Mouse (Mus musculus) embryonic fibroblast, embryonic 13.5 days (primary cell): ENCODE data around the gene Mrgpre.

ENCODE experiments used
- CTCF ChIP-seq: IDR thresholded peaks from 2 replicates; pipeline ENCODE4 v1.5.1; 2011; ENCODE audit warnings: mild to moderate bottlenecking, control low read depth, low read length, moderate library complexity, borderline replicate concordance; ENCODE audit not compliant: insufficient read depth
- POLR2A ChIP-seq: IDR thresholded peaks from 2 replicates; pipeline ENCODE4 v1.6.1; 2011; ENCODE audit warnings: low read depth, mild to moderate bottlenecking, control low read depth, low read length, moderate library complexity

- no peak for TF ChIP-seq CTCF
- no peak for TF ChIP-seq POLR2A
Observed at GRCm38 (mm10) chr7:143758956-143759355, 25.3 kb downstream of the Mrgpre start.
